Mouse (Mus musculus): ENCODE measurements around the gene Umps. TPM values are rescaled to one million over a fixed set of nuclear protein-coding genes. Genes with fewer than 3 reads are reported as not detected.

Umps gene
- polyA plus RNA-seq, 1 experiment from 2014 or later, result 62.5 TPM

DNA sequence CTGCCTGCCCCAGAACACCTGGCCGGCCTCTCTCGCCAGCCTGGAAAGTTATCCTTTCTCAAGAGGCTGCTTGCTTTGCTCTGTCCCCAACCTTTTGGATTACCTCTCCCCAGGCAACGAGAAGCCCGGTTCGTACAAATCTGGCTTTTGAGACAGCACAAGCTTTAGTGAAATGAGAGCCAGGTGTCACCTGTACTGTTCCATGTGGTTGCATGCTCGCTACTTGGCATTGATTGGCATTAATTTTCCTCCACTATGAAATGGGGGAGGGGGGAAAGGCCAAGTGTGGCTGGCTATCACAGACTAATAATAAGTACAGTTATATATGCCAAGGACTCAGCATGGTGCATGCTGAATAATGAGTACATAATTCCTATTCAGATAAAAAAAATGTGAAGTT lies 27.5 kb upstream of the Umps start:
- Histone ChIP-seq H3K36me3 (no peaks in the 10 kb centered on the region), H3K27ac (no peak overlapping the region), H3K9ac (no peak overlapping the region), H3K9me3 (no peaks in the 10 kb centered on the region), H3K4me1 (0 out of 2 replicates have a peak, but pooled peaks cover 3% of the 10 kb centered on the region), H3K4me2 (no peak overlapping the region), H3K4me3 (no peak overlapping the region), H3K27me3 (no peaks in the 10 kb centered on the region)
- WGBS, result 63% methylated on average over 6 of the region's 6 CpGs
- ATAC-seq (ENCODE audit: insufficient number of reproducible peaks, insufficient read depth, low FRiP score, low TSS enrichment, low read depth), result no peak

DNA sequence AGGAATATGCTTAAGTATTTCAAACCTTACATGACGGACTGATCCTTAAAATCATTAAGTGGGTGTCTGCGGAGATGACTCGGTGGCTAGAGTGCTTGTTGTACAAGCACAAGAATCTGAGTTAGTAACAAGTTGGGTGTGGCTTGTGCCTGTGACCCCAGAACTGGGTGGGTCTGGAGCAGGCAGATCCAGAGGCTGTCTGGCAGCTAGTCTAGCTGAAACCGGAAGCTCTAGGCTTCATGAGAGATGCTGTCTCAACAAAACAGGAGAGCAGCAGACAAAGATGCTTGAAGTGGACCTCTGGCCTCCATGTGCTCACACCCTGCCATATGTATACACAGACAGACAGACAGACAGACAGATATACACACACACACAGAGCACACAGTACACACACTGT lies 23.9 kb upstream of the Umps start:
- no peaks in the 10 kb centered on the region for H3K27me3 ChIP-seq
- no peak overlapping the region for H3K4me2 ChIP-seq
- H3K27ac ChIP-seq, result no peak overlapping the region
- H3K4me1 ChIP-seq, result 0 out of 2 replicates have a peak, but pooled peaks cover 3% of the 10 kb centered on the region
- H3K9ac ChIP-seq, result no peak overlapping the region
- no peaks in the 10 kb centered on the region for H3K36me3 ChIP-seq
- 76% methylated on average over 4 of the region's 4 CpGs for WGBS
- H3K9me3 ChIP-seq, result no peaks in the 10 kb centered on the region
- no peak for ATAC-seq (ENCODE audit: insufficient number of reproducible peaks, insufficient read depth, low FRiP score, low TSS enrichment, low read depth)
- H3K4me3 ChIP-seq, result no peak overlapping the region

DNA sequence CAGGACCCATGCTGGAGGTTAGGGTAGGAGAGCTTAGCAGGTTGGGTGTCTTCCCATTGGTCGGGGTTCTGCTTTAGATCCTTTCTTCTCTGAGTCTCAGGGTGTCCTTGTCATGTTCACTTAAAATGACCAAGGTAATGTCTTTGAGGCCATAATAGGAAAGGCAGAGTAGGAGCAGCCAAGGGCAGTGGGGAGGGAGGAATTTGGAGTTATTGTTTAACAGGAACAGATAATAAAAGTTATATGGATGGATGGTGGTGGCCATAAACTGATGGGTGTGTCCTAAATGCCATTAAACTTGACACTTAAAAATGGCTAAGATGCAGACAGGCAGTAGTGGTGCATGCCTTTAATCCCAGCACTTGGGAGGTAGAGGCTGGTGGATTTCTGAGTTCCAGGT lies 22.3 kb upstream of the Umps start:
- H3K9me3 ChIP-seq, result no peaks in the 10 kb centered on the region
- no peaks in the 10 kb centered on the region for H3K36me3 ChIP-seq
- no peak for ATAC-seq (ENCODE audit: insufficient number of reproducible peaks, insufficient read depth, low FRiP score, low TSS enrichment, low read depth)
- H3K4me3 ChIP-seq, result no peak overlapping the region
- H3K9ac ChIP-seq, result no peak overlapping the region
- no peak overlapping the region for H3K27ac ChIP-seq
- no peaks in the 10 kb centered on the region for H3K27me3 ChIP-seq
- no peak overlapping the region for H3K4me2 ChIP-seq
- WGBS, result 84% methylated on average over 1 of the region's 1 CpGs
- H3K4me1 ChIP-seq, result 0 out of 2 replicates have a peak, but pooled peaks cover 3% of the 10 kb centered on the region

DNA sequence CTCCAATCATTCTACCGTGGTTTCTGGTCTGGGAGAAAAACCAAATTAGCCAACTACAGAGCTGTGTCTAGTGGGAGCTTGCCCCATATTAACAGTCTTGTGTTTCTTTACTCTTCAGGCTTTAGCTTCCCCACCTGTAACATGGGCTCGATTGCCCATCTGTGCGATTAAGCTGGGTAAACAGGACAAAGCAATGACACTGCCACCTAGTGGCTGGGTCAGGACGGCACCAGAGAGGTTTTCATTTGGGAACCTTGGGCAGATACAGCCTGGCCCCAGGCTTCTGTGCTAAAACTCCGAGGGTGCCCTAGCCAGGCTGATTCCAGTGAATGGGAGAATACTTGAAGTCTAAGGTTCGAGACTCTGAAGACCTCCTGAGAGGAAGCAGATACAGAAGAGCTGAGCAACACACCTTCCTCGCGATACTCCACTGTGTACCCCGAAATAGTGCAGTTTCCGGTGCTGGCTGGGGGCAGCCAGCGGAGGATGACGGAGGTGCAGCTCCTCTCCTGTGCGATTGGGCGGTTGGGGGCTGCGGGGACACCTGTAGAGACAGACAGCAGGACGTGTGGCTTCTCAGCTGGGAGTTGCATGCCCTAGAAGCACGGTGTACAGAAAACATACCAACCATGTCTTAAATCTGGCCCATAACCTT lies 21.6 kb upstream of the Umps start:
- Histone ChIP-seq H3K27me3 (no peaks in the 10 kb centered on the region), H3K4me1 (0 out of 2 replicates have a peak, but pooled peaks cover 3% of the 10 kb centered on the region), H3K36me3 (no peaks in the 10 kb centered on the region), H3K27ac (no peak overlapping the region), H3K4me3 (no peak overlapping the region), H3K4me2 (no peak overlapping the region), H3K9me3 (no peaks in the 10 kb centered on the region), H3K9ac (no peak overlapping the region)
- WGBS, result 60% methylated on average over 17 of the region's 17 CpGs
- ATAC-seq (ENCODE audit: insufficient number of reproducible peaks, insufficient read depth, low FRiP score, low TSS enrichment, low read depth), result no peak

DNA sequence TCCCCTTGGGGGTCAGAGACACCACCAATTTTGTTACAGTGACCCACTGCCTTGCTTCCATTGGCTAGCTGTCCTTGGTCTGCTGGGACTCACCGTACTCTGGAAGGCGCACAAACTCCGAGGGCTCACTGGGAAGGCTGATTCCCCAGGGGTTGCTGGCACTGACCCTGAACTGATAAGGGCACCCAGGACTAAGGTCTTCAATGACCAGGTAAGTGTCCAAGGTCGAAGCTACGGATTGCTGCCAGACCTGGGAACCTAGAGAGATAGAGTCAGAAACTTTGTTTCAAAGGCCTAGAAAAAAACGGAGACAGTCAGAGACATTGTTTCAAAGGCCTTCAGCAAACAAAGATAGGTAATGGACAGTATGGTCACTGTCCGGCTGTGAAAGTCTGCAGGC lies 20.2 kb upstream of the Umps start:
- H3K4me2 ChIP-seq, result no peak overlapping the region
- H3K4me1 ChIP-seq, result 0 out of 2 replicates have a peak, but pooled peaks cover 3% of the 10 kb centered on the region
- H3K36me3 ChIP-seq, result no peaks in the 10 kb centered on the region
- no peak overlapping the region for H3K9ac ChIP-seq
- 88% methylated on average over 7 of the region's 7 CpGs for WGBS
- no peaks in the 10 kb centered on the region for H3K27me3 ChIP-seq
- no peak overlapping the region for H3K4me3 ChIP-seq
- H3K9me3 ChIP-seq, result no peaks in the 10 kb centered on the region
- ATAC-seq (ENCODE audit: insufficient number of reproducible peaks, insufficient read depth, low FRiP score, low TSS enrichment, low read depth), result no peak
- no peak overlapping the region for H3K27ac ChIP-seq

DNA sequence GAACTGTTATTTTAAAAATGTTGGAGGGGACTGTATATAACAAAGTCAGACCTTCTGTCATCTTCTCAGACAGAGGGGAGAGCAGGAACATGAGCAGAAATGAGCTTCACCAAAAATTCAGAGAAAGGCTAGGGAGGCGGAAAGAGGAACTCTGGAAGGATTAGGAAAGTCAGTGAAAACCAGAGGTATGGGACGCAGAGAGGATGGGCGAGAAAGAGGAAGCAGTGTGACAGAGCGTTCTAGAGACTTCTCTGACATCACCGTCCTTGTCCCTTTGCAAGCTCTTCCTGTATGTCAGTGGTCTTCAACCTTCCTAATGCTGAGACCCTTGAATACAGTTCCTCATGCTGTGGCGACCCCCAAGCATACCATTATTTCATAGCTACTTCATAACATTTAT lies 18.5 kb upstream of the Umps start:
- whole genome bisulfite sequencing, result 93% methylated on average over 6 of the region's 6 CpGs
- Histone ChIP-seq H3K4me3 (no peak overlapping the region), H3K27me3 (no peaks in the 10 kb centered on the region), H3K9ac (no peak overlapping the region), H3K27ac (no peak overlapping the region), H3K4me1 (no peaks in the 10 kb centered on the region), H3K4me2 (no peak overlapping the region), H3K36me3 (no peaks in the 10 kb centered on the region), H3K9me3 (no peaks in the 10 kb centered on the region)
- no peak for ATAC-seq (ENCODE audit: insufficient number of reproducible peaks, insufficient read depth, low FRiP score, low TSS enrichment, low read depth)

DNA sequence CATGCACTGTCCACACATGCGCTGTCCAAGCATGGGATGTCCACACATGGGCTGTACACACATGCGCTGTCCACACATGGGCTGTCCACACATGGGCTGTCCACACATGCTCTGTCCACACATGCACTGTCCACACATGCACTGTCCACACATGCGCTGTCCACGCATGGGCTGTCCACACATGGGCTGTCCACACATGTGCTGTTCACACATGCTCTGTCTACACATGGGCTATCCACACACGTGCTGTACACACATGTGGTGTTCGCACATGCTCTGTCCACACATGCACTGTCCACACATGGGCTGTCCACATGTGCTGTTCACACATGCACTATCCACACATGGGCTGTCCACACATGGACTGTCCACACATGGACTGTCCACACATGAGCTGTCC lies 16.9 kb upstream of the Umps start:
- H3K27ac ChIP-seq, result no peak overlapping the region
- 92% methylated on average over 6 of the region's 6 CpGs for WGBS
- no peak overlapping the region for H3K4me2 ChIP-seq
- no peaks in the 10 kb centered on the region for H3K36me3 ChIP-seq
- no peak overlapping the region for H3K9ac ChIP-seq
- H3K27me3 ChIP-seq, result no peaks in the 10 kb centered on the region
- H3K4me3 ChIP-seq, result no peak overlapping the region
- H3K9me3 ChIP-seq, result no peaks in the 10 kb centered on the region
- no peak for ATAC-seq (ENCODE audit: insufficient number of reproducible peaks, insufficient read depth, low FRiP score, low TSS enrichment, low read depth)
- no peaks in the 10 kb centered on the region for H3K4me1 ChIP-seq

DNA sequence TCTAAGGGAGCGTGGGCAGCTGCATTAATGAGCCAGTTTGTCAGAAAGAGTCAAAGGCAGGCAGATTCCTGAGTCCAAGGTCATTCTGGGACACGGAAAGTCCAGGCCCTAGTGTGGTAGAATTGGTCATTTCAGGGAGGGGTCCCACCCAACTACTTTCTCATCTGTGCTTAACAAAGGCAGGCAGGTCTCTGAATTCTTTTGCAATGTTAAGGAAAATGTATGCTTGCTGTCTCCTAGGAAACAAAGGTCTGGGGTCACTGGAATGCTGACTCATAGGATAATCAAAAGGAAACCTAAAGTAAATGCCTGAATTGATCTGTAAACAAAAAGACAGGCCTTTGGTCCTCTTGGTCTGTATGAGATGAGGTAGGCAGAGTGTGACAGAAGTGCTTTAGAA lies 13.0 kb upstream of the Umps start:
- Histone ChIP-seq H3K9ac (no peak overlapping the region), H3K36me3 (no peaks in the 10 kb centered on the region), H3K27me3 (no peaks in the 10 kb centered on the region), H3K4me3 (no peak overlapping the region), H3K4me2 (no peak overlapping the region), H3K4me1 (no peaks in the 10 kb centered on the region), H3K9me3 (no peaks in the 10 kb centered on the region), H3K27ac (no peak overlapping the region)
- 75% methylated on average over 2 of the region's 2 CpGs for WGBS
- no peak for ATAC-seq (ENCODE audit: insufficient number of reproducible peaks, insufficient read depth, low FRiP score, low TSS enrichment, low read depth)

DNA sequence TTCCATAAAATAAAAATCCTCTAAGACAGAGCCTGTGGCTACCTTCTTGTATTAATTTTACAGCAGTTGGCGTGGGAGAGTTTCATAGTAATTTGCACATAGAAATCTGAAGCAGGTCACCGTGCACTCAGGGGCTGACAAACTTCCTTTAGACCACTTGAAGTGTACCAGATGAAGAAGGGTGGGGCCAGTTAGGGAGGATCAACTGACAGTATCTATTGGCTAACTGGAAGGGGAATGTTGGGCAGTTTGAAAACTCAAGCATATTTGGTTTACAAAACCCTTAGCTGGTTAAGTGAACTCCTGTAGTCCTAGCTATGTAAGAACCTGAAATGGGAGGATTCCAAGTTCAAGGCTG lies 424 bp upstream of the Umps start:
- 44% methylated on average over 2 of the region's 2 CpGs for WGBS
- peak overlapping the region; percentile 82 for H3K4me3 ChIP-seq

DNA sequence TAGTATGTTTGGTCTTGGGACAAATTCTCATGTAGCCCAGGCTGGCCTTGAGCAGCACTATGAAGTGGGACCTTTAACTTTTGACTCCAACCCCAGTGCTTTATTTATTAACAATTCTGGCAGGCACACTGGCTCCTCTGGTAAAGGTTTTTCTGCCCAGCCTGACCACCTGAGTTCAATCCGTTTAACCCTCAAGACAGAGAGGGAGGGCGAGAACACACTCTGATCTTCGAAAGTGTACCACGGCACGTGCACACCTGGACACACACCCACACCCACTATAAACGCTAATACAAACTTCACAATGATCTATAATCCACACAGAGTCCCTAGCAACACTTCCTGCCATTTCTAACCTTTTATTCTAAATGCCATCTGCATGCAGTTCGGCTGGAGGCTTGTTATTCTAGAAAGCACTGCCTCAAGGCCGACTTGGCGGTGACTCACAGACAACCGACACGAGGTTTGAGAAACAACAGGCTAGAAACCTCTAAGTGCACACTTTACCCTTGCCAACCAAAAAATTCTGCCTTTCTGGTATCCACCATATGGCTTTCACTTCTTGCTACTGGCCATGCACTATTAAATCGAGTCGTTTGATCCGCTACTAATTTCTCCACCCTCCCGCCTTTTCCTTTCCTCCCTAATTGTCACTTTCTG lies 830 bp downstream of the Umps start:
- Histone ChIP-seq H3K9me3 (no peaks in the 10 kb centered on the region), H3K27ac (peak overlapping the region; percentile 78), H3K4me2 (peak overlapping the region; percentile 79), H3K9ac (peak overlapping the region; percentile 86), H3K36me3 (peaks cover 24% of the 10 kb centered on the region), H3K4me1 (peaks cover 14% of the 10 kb centered on the region), H3K4me3 (peak overlapping the region; percentile 82), H3K27me3 (no peaks in the 10 kb centered on the region)
- 11% methylated on average over 15 of the region's 15 CpGs for WGBS
- no peak for ATAC-seq (ENCODE audit: insufficient number of reproducible peaks, insufficient read depth, low FRiP score, low TSS enrichment, low read depth)

More for the DNA sequence above, 424 bp upstream of the Umps start:
- H3K9me3 ChIP-seq, result no peaks in the 10 kb centered on the region
- H3K27ac ChIP-seq, result peak overlapping the region; percentile 78
- peaks cover 12% of the 10 kb centered on the region for H3K36me3 ChIP-seq
- H3K4me1 ChIP-seq, result peaks cover 14% of the 10 kb centered on the region
- peak overlapping the region; percentile 79 for H3K4me2 ChIP-seq
- H3K27me3 ChIP-seq, result no peaks in the 10 kb centered on the region
- ATAC-seq (ENCODE audit: insufficient number of reproducible peaks, insufficient read depth, low FRiP score, low TSS enrichment, low read depth), result no peak
- H3K9ac ChIP-seq, result peak overlapping the region; percentile 86

DNA sequence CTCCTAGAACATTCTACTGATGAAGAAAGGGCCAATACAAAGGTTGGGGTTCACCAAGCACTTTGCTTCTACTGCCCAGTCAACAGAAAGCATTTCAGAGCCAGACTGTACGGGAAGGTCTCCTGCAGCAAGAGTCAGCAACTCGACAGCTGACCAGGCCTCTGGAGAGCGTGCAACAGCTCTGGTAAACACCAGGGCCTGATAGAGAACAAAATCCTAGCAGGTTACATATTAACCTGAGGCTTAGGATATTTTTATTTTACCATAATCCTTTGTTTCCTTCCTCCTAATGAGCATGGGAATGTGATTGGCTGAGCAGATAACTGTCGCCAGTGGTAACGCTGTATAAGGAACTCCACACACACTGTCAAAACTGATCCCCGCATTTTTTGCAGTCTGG lies 3.3 kb downstream of the Umps start:
- Histone ChIP-seq H3K4me3 (no peak overlapping the region), H3K9ac (no peak overlapping the region), H3K4me2 (no peak overlapping the region), H3K9me3 (no peaks in the 10 kb centered on the region), H3K27me3 (no peaks in the 10 kb centered on the region), H3K36me3 (peaks cover 49% of the 10 kb centered on the region), H3K4me1 (peaks cover 14% of the 10 kb centered on the region), H3K27ac (no peak overlapping the region)
- ATAC-seq (ENCODE audit: insufficient number of reproducible peaks, insufficient read depth, low FRiP score, low TSS enrichment, low read depth), result no peak
- 85% methylated on average over 6 of the region's 6 CpGs for WGBS

DNA sequence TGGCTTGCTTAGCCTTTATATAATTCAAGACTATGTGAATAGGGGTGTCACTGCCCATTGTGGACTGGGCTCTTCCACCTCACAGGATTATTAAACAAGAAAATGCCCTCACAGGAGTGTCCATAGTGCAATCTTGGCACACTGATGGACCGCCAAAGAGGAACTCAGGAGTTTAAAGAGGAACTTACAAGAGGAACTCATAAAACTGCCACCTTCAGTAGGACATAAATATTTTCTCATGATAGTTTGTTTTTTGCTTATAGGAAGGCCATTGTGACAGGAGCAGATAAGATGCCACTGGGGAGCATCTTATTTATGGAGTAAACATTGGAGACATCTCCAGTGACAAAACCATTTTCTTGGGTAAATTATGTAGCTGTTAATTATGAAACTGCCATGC lies 12.0 kb downstream of the Umps start:
- H3K4me1 ChIP-seq, result peaks cover 5% of the 10 kb centered on the region
- no peaks in the 10 kb centered on the region for H3K9me3 ChIP-seq
- no peak overlapping the region for H3K27ac ChIP-seq
- H3K4me3 ChIP-seq, result no peak overlapping the region
- ATAC-seq (ENCODE audit: insufficient number of reproducible peaks, insufficient read depth, low FRiP score, low TSS enrichment, low read depth), result no peak
- H3K9ac ChIP-seq, result no peak overlapping the region
- H3K4me2 ChIP-seq, result no peak overlapping the region
- WGBS, result 91% methylated on average over 1 of the region's 1 CpGs
- peaks cover 83% of the 10 kb centered on the region for H3K36me3 ChIP-seq
- H3K27me3 ChIP-seq, result no peaks in the 10 kb centered on the region

All from embryonic facial prominence, embryonic 13.5 days (tissue).